Mouse (Mus musculus) E14TG2a.4 (cell line): Measurements from ENCODE around the gene Gm49388.

Experiments
- H3K27me3 ChIP-seq: 2 replicates; pipeline ENCODE4 v1.6.1; 2014; ENCODE audit warnings: low read length, control low read depth; ENCODE audit not compliant: insufficient read depth
- H3K36me3 ChIP-seq: 2 replicates; pipeline ENCODE4 v1.6.1; 2014; ENCODE audit warnings: low read length, control low read depth; ENCODE audit not compliant: insufficient read depth
- H3K4me1 ChIP-seq: replicated peaks from 2 replicates; pipeline ENCODE4 v1.6.1; 2014; ENCODE audit warnings: low read depth, low read length, control low read depth
- H3K4me3 ChIP-seq: replicated peaks from 2 replicates; pipeline ENCODE4 v1.5.1; 2014; ENCODE audit warnings: mild to moderate bottlenecking, low read length
- H3K9me3 ChIP-seq: 2 replicates; pipeline ENCODE4 v1.6.1; 2014; ENCODE audit warnings: low read length, control low read depth
- CTCF ChIP-seq: conservative IDR thresholded peaks from 2 replicates; pipeline ENCODE4 v1.5.1; 2014; ENCODE audit warnings: low read length
- NANOG ChIP-seq: IDR thresholded peaks from 2 replicates; pipeline ENCODE4 v1.6.1; 2014; ENCODE audit warnings: borderline replicate concordance, low read length, mixed read lengths
- POU5F1 ChIP-seq: IDR thresholded peaks from 2 replicates; pipeline ENCODE4 v1.6.1; 2014; ENCODE audit warnings: low read length, borderline replicate concordance

Gm49388 gene

GRCm38 (mm10) chr7:127777474-127778266 is 7.7 kb upstream of the Gm49388 start:
- Histone ChIP-seq H3K27me3 (no peaks in the 10 kb centered on the region), H3K4me1 (peaks cover 46% of the 10 kb centered on the region), H3K36me3 (peaks cover 70% of the 10 kb centered on the region), H3K4me3 (peak overlapping the region; percentile 89), H3K9me3 (no peaks in the 10 kb centered on the region)
- TF ChIP-seq NANOG (no peak), POU5F1 (no peak), CTCF (no peak)

GRCm38 (mm10) chr7:127778350-127778749 is 7.1 kb upstream of the Gm49388 start:
- Histone ChIP-seq H3K4me1 (peaks cover 40% of the 10 kb centered on the region), H3K36me3 (peaks cover 74% of the 10 kb centered on the region), H3K4me3 (peak overlapping the region; percentile 89), H3K27me3 (no peaks in the 10 kb centered on the region), H3K9me3 (no peaks in the 10 kb centered on the region)
- TF ChIP-seq CTCF, result no peak
- no peak for TF ChIP-seq POU5F1
- TF ChIP-seq NANOG, result no peak

GRCm38 (mm10) chr7:127797076-127797845 is 11.9 kb downstream of the Gm49388 start:
- H3K4me3 ChIP-seq, result no peak overlapping the region
- peaks cover 64% of the 10 kb centered on the region for H3K4me1 ChIP-seq
- peaks cover 87% of the 10 kb centered on the region for H3K36me3 ChIP-seq
- H3K9me3 ChIP-seq, result no peaks in the 10 kb centered on the region
- H3K27me3 ChIP-seq, result no peaks in the 10 kb centered on the region
- TF ChIP-seq CTCF (no peak), NANOG (no peak), POU5F1 (no peak)

GRCm38 (mm10) chr7:127798591-127798990 is 13.2 kb downstream of the Gm49388 start:
- Histone ChIP-seq H3K27me3 (no peaks in the 10 kb centered on the region), H3K9me3 (no peaks in the 10 kb centered on the region), H3K36me3 (peaks cover 85% of the 10 kb centered on the region), H3K4me1 (peaks cover 69% of the 10 kb centered on the region), H3K4me3 (no peak overlapping the region)
- TF ChIP-seq CTCF (no peak), POU5F1 (no peak), NANOG (no peak)

- Histone ChIP-seq H3K27me3 (no peaks in the 10 kb centered on the region), H3K36me3 (peaks cover 82% of the 10 kb centered on the region), H3K9me3 (no peaks in the 10 kb centered on the region), H3K4me1 (peaks cover 75% of the 10 kb centered on the region), H3K4me3 (no peak overlapping the region)
- TF ChIP-seq POU5F1 (no peak), NANOG (no peak), CTCF (no peak)
These were observed 13.8 kb downstream of the Gm49388 start for GRCm38 (mm10) chr7:127799211-127799610.

GRCm38 (mm10) chr7:127799738-127800137 is 14.3 kb downstream of the Gm49388 start:
- TF ChIP-seq CTCF (no peak), NANOG (no peak), POU5F1 (no peak)
- Histone ChIP-seq H3K4me3 (no peak overlapping the region), H3K4me1 (peaks cover 77% of the 10 kb centered on the region), H3K27me3 (no peaks in the 10 kb centered on the region), H3K36me3 (peaks cover 78% of the 10 kb centered on the region), H3K9me3 (no peaks in the 10 kb centered on the region)

- peak; percentile 92 for TF ChIP-seq CTCF
- TF ChIP-seq NANOG, result no peak
These were observed 15.1 kb downstream of the Gm49388 start, which contains the start of gene Hsd3b7 for GRCm38 (mm10) chr7:127800435-127801009. Gene Hsd3b7, plus strand, starts transcription at chr7:127800604.

GRCm38 (mm10) chr7:127801010-127801621 is 15.7 kb downstream of the Gm49388 start:
- Histone ChIP-seq H3K27me3 (no peaks in the 10 kb centered on the region), H3K4me1 (peaks cover 64% of the 10 kb centered on the region), H3K4me3 (peak overlapping the region; percentile 66), H3K36me3 (peaks cover 64% of the 10 kb centered on the region), H3K9me3 (no peaks in the 10 kb centered on the region)
- TF ChIP-seq NANOG (no peak), POU5F1 (no peak)

More at GRCm38 (mm10) chr7:127800435-127801009, 15.1 kb downstream of the Gm49388 start, which contains the start of gene Hsd3b7:
- Histone ChIP-seq H3K4me1 (peaks cover 70% of the 10 kb centered on the region), H3K36me3 (peaks cover 70% of the 10 kb centered on the region), H3K27me3 (no peaks in the 10 kb centered on the region), H3K4me3 (peak within 1 kb of the TSS; percentile 66), H3K9me3 (no peaks in the 10 kb centered on the region)
